Mouse (Mus musculus) embryo, embryonic 10.5 days (tissue): ENCODE measurements at regions not wholly inside any gene's neighbourhood (a gene's known extent, or its start where the extent isn't known, plus 50 kb on each side); places are given as distances from the start of the nearest gene placed in this dataset.
A peak's percentile ranks its signal among the peaks of the same experiment; 100 is the strongest.
"Not testable (repeated sequence)": the region's sequence is repeated elsewhere in the genome, so short reads cannot be mapped to it uniquely, and the experiment has no call there.

ENCODE experiments used
- DNase-seq: peaks from one replicate; pipeline ENCODE4 v3.0.0-alpha.2; 2015; ENCODE audit warnings: low spot score

- DNase-seq, result no peak
These were observed 172.7 kb upstream of the Cntnap5b start for GRCm38 (mm10) chr1:99599696-99600489.

DNA sequence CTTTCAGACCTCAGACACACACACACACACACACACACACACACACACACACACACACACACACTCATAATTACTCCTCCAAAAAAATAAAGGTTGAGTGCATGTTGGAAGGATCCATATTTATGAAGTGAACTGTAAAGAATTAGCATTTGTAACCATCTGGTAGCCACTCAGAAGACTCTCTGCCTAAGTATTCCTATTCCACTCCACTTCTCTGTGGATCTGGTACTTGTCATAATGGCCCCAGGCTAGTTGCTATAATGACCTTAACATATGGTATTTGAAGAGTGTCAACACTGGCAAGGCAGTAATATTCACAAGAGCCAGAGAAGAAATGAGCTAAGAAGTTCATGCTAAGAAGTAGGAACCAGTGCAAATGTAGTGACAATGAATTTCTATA, 167.4 kb upstream of the Cntnap5b start:
- DNase-seq, result peak; percentile 7

GRCm38 (mm10) chr1:99619221-99619620, 153.3 kb upstream of the Cntnap5b start:
- no peak for DNase-seq

GRCm38 (mm10) chr1:99630971-99631370, 141.6 kb upstream of the Cntnap5b start:
- not testable (repeated sequence) for DNase-seq

GRCm38 (mm10) chr1:99663641-99664040, 108.9 kb upstream of the Cntnap5b start:
- no peak for DNase-seq

DNA sequence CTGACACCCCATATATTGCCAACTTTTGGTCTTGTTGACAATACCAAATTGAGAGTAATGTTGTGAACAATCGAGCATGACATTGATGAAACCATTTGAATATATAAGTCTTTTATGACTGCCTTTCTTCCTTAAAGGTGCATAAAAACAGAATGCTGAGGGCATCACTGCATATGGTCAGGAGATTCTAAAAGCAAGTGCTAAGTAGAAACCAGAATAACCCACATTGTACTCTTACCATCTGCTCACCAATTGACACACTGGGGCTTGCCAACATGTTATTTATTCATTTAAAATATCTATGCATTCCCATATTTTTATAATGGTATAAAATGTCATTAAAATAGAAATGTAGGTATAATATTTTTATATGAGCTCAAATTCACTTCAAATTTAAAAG, 92.6 kb upstream of the Cntnap5b start:
- no peak for DNase-seq

GRCm38 (mm10) chr1:99697089-99697488, 75.5 kb upstream of the Cntnap5b start:
- no peak for DNase-seq

GRCm38 (mm10) chr1:99714912-99715311, 57.7 kb upstream of the Cntnap5b start:
- DNase-seq, result no peak

DNA sequence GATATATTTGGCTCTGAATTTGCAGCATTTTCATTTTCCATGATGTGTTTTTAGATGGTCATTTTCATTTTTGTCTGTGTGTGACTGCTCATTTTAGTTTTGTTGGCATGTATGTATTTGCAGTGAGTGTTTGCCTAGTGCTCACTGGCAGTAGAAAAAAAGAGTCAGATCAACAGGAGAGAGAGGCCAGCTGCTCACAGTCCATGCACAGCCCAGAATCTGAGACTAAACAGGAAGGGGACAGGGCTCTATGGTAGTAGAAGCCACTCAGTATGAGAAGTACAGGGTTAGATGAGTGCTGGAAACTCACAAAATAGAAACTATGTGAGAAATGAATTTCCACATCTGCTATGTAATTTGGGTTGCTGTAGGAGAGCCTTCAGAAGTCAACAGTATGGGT, 56.3 kb upstream of the Cntnap5b start:
- no peak for DNase-seq
